In genomic region chr7:25121240-25121786, GRCm38 (mm10) we compare ENCODE assay signal across 11 mouse cellular contexts.
"Had no signal": no experiment of that assay in that cellular context is flagged by ENCODE, and none has a peak within 500 bp of the region (broad histone marks: within the 10 kb centered on the region; RNA-seq: fewer than 3 reads in every experiment).

No protein-coding gene starts in this region.

- H3K4me3 ChIP-seq: layer of hippocampus, adult 2 months; limb, embryonic 13.5 days; midbrain, embryonic 15.5 days; neural tube, embryonic 13.5 days had no signal

- ATAC-seq: midbrain, embryonic 15.5 days had no signal

- DNase-seq: kidney, adult 11 months; kidney, postnatal 10 days; left cerebral cortex, postnatal 4 days; right cerebral cortex, adult 18-20 months; right cerebral cortex, postnatal 25 days; thymus, adult 2 months had no signal

- H3K27me3 ChIP-seq: midbrain, embryonic 15.5 days; neural tube, embryonic 13.5 days had no signal

- H3K4me1 ChIP-seq: midbrain, embryonic 15.5 days had no signal

- H3K9me3 ChIP-seq: limb, embryonic 13.5 days; midbrain, embryonic 15.5 days; neural tube, embryonic 13.5 days had no signal

- H3K27ac ChIP-seq: layer of hippocampus, adult 2 months; limb, embryonic 13.5 days; liver, embryonic 14.5 days; midbrain, embryonic 15.5 days; neural tube, embryonic 13.5 days had no signal

- H3K9ac ChIP-seq: limb, embryonic 13.5 days; liver, embryonic 14.5 days; midbrain, embryonic 15.5 days; neural tube, embryonic 13.5 days had no signal

- H3K36me3 ChIP-seq: limb, embryonic 13.5 days; midbrain, embryonic 15.5 days; neural tube, embryonic 13.5 days had no signal

- H3K4me2 ChIP-seq: limb, embryonic 13.5 days; midbrain, embryonic 15.5 days; neural tube, embryonic 13.5 days had no signal
